Mouse (Mus musculus) layer of hippocampus, postnatal 10 days (tissue): ENCODE data around the gene Slc2a1. TPM values are rescaled to one million over a fixed set of nuclear protein-coding genes. Genes with fewer than 3 reads are reported as not detected.

ENCODE experiments used
- DNase-seq, 2 experiments: peaks; one replicate each; pipeline ENCODE4 v3.0.0; 2021; ENCODE audit warnings: low spot score in 2 of 2
- total RNA-seq, 2 experiments: library from RNA; stranded (reverse); gene quantifications; 2 replicates each; pipeline ENCODE4 v1.2.3; 2021

Gene Slc2a1
- total RNA-seq, 2 experiments from 2014 or later, result 53.4 to 60.4 TPM

DNA sequence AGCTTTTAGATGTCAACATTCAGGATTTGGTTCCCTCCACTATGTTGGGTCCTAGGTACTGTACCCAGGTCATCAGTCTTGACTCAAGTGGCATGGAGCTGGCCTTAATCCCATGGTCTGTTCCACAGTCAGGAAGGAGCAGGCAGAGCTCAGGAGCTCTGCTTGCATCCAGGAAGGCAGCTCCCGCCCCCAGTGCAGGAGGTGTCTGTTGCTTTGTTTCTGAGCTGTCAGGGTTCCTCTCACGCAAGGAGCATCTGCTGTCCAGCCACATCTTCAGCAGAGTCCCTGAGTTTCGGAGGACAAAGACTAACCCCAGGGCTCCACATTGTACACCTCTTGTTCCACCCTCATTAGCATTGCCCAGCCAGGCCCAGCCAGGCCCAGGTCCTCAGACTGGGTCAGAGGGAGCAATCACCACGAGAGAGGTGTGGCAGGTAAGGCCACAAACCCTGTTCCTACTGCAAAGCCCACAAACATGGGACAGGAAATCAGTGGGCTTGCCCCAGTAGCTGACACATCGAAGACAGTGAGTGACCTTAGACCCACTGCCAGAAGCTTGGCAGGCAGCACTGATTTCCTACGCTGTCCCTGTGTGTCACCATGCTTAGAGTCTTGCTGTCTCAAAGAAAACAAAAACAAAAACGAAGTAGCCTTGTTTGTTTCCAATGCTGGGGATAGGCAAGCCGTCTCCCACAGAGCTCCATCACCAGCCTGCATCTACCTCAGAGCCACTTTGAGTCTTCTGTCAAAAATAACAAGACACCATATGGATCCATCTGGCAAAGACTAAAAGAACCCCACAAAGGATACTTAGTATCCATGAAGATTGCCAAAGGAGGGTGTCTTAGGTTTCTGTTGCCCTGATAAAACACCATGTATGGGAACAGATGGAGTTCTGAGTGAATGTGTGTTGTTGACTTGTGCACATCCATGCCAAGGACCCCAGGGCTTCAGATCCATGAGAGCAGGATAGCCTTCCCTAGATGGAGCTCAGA is 10.0 kb upstream of the Slc2a1 start:
- DNase-seq, result no peak

DNA sequence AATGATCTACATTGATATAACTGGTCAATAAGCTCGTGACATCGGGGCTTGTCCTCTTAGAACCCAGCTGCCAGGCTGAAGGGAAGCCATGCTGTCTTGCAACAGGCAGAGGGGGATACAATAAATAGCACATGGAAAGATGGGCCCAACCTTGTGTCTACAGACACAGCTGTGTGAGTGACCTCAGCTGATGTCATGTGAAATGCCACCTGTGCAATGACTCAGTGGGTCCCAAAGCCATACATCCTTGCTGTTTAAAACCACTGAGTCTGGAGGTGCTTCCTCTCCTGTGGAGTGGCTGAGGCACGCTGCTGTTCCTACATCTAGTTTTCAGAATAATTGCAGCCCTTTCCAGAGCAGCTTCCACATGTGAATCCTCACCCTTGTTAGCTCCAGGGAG is 7.1 kb upstream of the Slc2a1 start:
- no peak for DNase-seq

DNA sequence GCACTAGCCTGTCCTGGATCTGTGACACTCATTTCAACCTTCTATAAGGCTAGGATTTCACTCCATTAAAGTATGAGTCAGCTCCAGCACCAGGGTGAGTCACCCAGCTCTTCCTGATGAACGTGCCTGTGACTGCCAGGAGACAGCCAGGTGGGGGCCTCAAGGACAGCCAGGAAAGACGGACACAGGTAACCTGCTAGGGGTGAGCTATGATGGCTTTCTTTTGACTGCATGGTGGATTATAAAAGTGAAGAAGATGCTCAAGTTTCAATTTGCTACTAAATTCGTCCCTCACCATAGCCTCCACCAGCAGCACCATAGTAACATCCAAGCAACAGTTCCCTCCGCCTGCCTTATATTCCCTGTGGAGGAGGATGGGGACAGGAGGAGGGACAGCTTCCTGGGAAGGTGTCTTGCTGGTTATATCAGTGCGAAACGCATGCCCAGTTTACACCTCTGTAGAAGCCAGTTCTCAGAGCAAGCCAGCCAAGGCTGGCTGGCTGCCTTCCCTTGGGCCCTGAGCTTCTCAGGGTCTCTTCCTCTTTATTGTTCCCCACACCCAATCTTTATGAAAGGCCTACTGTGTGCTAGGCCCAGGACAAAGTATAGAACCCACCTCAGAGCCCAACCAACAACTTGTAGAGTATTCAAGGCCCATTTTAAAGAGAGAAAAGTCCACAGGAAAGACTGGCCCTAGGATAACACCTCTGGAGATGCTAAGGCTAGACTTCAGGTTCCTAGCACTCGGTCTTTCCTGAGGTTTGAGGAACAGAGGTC is 6.0 kb upstream of the Slc2a1 start:
- no peak for DNase-seq

DNA sequence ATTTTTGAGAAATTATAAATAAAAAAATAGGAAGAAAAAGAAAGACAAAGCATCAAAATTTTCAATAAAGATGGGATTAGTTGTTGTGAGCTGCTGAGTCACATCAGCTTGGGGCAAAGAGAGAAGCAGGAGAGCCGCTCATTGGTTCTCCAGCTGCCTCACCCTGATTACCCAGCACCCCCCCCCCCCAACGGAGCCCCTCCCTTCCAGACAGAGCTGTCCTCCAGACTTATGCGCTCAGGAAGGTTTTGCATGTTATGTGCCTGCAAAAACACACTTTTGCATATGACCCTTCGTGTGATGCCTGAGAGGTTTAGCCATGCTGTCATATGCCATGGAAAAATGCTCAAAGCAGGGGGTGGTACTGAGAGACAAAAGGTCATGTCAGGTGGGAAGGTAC is 3.7 kb upstream of the Slc2a1 start:
- DNase-seq, result no peak

DNA sequence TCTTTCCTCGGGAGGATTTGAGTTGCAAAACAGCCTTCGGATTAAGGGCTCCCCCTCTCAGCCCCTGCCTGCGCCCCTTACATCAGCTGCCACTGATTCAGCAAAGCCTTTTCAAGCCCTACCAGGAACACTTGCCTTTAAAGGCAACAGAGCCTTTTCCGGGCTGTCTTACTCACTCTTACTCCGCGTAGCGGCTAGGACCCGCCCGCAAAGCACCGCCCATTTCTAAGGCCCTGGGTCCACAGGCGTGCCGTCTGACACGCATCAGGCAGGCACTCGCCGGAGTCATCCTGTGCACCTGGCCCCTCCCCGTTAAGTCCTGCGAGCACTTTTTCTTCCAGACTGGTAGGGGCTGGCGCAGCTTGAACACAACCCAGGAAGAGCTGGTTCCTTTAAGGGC is 2.8 kb upstream of the Slc2a1 start:
- peak; percentile 34 to 43 for DNase-seq

DNA sequence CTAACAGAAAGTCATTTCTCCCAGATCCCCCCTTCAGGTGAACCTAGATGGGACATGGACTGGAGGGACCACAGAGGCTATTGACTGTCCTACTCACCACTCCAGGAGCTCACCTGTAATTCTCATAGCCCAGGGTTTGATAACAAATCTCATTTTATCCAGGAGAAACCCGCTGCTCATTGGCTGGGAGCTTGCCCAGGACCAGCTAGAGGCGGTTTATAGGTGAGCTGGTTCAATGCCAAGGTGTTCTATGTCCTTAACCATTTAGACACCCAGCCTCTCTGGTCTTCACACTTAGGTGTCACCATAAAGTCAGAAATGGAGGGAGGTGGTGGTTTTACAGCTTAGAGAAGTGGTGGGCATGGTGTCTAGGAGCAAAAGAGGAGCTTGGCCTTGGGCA is 644 bp upstream of the Slc2a1 start:
- DNase-seq, result no peak

DNA sequence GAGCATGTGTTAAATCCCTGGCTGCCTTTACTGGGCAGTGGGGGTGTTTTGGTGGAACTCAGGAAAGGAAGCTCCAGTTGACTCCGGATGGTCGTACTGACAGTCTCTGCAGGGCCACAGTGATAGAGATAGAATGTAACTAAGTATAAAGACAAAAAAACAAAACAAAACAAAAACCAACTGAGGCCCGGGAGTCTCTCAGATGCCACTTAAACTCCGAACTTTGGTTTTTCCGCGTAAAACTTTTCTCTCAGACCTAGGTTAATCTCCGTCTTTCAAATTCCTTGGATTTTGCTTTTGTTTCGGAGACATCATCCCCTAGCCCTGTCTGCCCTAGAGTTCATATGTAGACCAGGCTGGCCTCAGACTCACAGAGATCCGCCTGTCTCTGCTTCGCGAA is 1.1 kb downstream of the Slc2a1 start:
- no peak for DNase-seq

DNA sequence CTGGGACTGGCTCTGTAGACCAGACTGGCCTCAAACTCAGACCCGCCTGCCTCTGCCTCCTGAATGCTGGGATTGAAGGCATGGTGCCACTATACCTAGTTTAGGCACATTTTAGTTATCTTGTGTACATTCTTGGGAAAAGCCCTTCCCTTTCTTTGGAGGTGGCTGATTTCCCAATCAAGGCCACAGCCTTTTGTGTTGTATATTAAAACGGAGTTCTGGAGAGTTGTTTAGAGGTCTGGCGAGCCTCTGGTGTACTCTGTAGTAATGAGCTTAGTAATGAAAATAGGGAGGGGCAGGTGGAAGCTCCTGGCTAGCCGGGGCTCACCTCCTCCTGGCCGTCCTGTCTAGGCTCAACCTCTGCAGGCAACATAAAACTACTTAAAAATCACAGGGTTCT is 2.0 kb downstream of the Slc2a1 start:
- no peak for DNase-seq

DNA sequence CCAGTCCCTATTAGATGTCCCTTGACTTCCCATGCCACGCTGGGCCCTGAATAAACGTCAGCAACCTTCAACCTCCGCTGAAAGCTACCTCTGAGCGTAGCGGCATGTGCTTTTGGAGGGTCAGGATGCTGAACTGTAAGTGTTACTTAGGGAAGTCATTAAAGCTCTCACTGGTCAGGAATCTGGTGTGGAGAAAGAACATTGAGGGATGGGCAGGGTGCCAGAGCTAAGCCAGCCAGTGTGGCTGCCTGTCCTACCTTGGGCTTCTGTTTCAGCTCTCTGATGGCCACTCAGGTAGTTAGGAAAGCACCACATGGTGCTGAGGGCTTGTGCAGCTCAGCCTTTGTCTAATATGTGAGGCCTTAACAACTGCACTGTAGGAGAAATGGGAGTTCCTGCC is 2.9 kb downstream of the Slc2a1 start:
- DNase-seq, result no peak

DNA sequence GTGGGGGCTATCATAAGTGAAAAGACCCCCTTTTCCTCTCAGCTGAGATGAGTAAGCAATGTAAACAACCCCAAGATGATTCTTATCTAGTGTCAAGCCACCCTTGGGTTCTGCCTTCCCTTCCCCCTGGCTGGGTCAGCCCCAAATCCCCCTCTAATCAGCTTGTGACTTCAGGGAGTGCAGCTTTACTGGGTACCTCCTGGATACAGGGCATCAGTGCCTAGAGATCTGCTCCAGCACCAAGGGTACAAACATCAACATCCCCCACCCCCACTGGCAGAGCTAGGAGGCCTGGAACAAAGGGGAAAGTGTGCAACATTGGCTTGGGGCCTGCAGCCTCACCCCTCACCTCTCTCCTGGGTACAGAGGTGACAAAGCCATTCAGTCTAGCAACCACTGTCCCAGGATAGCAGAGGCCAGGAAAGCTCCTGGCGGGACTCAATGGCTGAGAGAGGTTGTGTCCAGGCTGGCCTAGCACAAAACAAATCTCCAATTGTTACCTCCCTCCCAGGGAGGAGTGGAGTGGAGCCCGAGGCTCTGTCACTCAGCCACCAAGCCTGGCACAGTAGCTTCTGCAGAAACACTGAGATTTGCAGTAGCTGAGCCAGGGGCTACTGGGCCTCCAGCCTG is 3.9 kb downstream of the Slc2a1 start:
- peak in 1 of 2 experiments; percentile 43 for DNase-seq

DNA sequence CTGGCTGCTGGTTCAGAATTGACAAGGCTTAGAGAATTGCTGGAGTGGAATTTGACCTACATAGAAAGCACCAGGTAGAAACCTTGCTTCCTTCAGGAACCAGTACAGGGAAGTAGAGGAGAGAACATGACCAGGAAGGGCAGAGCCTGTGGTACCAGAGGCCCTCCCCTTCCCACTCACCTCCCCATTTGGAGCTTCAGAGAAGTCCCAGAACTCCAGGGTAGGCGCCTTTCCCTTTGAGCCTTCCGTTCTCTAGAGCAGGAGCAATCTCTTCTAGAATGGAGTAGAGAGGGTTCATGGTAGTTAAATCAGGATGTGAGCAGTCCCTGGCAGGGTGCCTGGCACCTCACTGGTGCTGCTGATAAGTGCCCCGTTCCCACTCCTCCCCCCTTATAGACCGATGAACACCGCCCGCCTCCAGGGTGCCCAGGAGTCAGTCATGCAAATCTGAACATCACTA is 7.1 kb downstream of the Slc2a1 start:
- DNase-seq, result no peak

DNA sequence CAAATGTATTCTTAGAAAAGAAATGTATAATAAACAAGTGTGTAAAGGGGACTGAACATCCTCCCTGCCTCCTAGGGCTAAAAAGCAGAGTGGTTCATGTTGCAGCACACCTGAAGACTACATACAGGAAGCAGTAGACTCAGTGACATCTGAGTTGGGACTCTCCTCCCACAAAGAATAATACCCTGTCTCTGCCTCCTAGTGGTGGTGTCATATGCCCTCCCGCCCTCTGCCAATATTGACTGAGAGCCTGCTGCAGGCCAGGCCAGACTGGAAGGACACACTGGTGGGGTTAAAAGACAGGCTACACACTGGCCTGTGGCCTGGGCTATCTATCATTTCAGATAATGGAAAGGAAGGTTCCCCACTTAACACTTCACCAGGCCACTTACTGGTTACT is 7.8 kb downstream of the Slc2a1 start:
- no peak for DNase-seq

DNA sequence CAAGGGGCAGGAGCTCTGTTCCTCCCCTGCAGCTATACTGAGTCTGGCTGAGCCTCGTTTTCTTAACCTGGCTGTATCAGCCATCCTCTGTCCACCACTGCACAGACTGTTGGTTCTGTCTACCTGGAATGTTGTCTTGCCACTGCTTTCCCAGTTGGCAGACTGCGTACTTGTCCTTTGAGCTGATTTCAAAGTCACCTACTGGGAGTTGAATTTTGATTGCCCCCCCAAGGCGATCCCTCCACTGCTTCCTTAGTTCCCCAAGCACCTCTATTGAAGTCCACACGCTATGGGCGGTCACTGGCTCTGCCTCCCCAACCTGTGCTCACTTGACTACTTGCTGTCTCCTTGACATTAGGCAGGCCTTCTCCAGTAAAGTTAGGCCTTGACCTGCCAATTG is 9.1 kb downstream of the Slc2a1 start:
- DNase-seq, result no peak

DNA sequence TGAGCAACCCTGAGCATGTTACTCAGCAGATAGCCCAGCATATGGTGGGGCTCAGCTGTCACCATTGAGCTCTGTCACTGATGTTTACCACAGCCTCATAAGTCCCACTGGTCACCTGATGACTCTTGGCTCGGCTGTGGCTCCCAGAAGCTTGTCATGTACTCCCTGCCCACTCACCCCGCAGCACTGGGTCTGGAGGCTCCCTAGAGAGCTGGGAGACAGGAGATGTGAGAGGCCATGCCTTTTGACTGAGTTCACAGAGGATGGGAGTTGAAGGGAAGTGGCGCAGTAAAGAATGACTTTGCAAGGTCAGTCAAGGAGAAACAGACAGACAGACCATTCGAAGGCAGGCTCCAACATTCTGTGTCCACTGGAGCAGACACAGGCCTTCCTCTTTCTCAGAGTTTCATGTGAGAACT is 10.2 kb downstream of the Slc2a1 start:
- DNase-seq, result no peak

DNA sequence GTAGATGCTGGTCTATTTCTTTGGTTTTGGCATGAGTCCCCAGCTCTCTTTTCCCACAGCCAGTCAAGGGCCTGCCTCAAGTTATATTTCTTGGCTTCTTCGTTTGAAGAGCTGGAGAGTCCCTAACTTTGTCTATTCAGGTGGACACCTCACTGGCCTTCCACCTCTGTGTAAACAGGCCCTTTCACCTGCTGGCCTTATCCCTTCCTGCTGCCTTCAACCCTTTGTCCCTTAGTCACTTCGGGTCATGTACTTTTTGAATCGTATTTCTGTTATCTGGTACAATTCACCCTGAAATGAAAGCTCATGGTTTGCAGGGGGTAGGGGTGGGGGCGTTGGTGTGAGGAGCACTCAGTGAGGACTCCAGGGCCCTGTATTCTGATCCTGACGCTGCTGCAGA is 10.8 kb downstream of the Slc2a1 start:
- no peak for DNase-seq

DNA sequence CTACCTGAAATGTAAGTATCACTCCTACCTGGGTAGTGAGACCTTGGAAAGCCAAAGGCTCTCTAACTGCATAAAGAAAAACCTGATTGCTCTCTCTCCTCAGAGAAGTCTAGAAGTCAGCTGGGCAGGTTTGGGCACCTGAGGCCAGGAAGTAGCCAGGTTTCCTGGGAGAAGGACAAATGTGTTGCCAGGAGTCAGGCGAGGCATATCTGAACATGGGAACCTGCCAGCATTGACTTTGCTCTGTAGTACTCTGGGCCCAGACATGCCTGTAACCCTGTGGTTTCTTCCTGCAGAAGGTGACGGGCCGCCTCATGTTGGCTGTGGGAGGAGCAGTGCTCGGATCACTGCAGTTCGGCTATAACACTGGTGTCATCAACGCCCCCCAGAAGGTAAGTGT is 11.6 kb downstream of the Slc2a1 start:
- no peak for DNase-seq

DNA sequence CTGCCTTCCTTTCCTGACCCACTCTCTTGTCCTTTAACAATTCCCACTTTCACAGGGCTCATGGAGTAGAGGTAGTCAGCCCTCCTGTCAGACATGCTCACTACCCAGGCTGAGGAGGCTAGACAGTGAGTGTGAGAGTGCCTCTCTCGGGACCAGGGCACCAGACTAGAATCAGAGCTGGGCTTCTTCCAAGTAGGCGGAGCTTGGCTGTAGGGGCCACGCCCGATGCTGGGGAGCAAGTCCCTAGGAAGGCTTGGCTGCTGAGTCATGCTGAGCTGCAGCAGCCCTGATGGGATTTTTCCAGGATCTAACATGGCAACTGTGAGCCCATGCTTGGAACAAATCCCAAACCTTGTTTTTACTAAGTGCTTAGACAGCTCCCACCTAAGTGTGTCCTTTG is 12.7 kb downstream of the Slc2a1 start:
- peak; percentile 41 to 52 for DNase-seq

DNA sequence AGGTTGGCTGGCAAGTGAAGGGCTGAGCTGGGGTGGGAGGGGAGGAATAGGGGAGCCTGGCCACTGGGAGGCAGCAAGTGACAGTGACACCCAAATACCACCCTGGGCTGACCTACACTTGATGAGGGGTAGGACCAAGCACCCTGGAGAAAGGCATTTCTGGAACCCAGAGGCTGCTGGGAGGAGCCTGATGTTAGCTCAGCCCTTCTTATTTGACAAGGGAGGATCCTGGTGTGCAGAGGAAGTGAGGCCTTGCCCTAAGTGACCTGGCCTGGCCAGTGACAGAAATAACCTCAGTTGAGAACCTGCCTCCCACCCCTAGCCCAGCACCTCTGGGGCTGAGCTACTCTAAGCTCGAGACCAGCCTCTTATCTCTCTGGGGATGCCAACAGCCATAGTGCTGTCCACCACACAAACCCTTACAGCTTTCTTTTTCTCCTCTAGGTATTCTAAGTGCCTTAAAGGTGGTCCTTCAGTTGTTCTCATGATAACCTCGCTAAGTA is 16.3 kb downstream of the Slc2a1 start:
- DNase-seq, result no peak

DNA sequence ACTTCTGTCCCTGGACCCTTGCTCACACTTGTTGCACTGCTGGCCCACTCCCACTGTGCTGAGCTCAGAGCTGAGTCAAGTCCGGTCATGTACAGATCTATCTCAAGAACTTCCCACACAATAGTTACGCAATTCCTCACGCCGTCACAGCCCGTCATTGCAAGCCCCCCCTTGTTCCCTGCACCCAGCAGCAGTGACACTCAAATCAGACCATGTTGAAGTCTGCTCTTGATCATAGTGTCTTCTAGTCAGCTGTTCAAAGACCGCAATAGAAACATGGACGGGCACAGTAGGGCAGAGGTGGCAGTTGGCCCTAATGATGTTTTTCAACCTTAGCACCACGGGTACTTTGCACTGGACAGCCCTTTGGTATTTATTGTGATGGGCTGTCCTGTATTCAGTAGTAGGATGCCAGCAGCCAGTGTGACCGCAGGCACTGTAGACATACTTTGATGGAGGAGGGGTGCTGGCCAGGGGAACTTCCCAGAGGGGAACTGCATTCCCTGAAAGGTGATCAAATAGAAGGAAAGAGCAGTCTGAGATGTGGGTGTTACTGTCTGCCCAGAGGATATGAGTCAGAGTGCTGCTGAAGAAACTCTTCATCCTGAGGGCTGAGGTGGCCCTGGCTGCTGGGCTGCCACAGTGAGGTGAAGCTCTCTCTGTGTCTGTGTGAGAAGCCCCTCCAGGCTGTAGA is 17.2 kb downstream of the Slc2a1 start:
- no peak for DNase-seq

DNA sequence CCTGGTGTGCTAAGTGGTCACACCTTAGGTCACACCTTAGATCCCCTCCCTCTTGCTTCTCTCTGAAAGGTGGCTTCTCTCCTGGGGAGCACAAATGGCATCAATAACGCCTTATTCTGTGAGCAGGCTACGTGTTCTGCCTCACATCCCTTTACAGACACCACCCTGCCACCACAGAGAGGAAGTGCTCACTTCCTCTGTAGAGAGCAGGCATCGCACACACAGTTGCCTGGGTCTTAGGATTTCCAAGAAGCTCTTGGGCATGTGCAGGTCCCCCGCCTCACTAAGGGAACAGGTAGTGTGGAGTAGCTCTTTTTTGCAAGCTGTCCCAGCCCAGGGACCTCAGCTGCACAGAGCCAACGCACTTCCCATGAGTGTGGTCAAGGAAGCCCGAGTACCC is 18.7 kb downstream of the Slc2a1 start:
- no peak for DNase-seq

DNA sequence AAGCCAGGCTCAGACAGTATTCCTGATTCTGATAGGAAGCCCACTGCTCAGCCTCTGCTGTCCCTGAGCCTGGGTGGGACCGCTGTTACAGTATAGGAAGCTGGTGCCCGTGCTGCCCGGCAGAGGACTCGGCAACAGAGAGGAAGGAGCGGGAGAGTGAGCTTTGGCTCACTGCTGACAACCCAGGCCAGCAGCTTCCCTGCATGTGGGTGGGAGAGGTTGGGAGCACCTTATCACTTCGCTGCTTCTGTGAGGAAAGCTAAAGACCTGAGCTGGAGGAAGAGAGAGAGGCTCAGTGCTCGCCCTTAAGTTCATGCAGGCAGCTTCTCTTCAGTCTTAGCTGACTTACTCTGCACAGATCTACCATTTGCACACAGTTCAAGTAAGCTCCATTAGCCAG is 20.0 kb downstream of the Slc2a1 start:
- DNase-seq, result no peak
